Mouse (Mus musculus) C2C12 (cell line): ENCODE results near the gene Igsf21.

Experiments
- CTCF ChIP-seq: IDR thresholded peaks from one replicate; pipeline ENCODE4 v1.5.1; 2011; ENCODE audit not compliant: control insufficient read depth, insufficient read depth, insufficient read length
- MYOD1 ChIP-seq: IDR thresholded peaks from one replicate; pipeline ENCODE4 v1.6.1; 2011; ENCODE audit warnings: low read depth; ENCODE audit not compliant: control insufficient read depth, insufficient read length

DNA sequence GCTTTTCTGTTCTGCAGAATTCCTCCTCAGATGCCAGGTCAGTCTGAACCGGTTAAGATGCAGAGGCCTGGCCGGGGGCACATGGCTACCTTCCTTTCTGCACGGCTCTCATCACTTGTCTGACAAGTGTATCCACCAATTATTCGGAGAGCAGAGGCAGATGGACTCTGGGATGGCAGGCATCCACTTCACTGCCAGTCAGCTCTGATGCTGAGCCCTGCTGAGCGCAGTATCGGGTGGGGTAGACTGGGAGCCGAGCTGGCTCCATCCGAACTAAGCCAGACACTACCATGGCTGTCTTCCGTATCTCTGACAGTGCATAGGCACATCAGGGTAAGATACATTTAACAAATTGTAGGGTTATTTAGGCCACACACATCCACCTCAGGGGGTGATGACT is 81.9 kb downstream of the Igsf21 start:
- no peak for TF ChIP-seq CTCF
- TF ChIP-seq MYOD1: no peak
